Mouse (Mus musculus) ES-E14 (cell line): ENCODE data around the gene Rpp40.

Source experiments
- CHD2 ChIP-seq: IDR thresholded peaks from 2 replicates; pipeline ENCODE4 v1.6.1; 2014; ENCODE audit warnings: mild to moderate bottlenecking, low read depth, low read length, inconsistent platforms
- HCFC1 ChIP-seq: IDR thresholded peaks from 2 replicates; pipeline ENCODE4 v1.6.1; 2012; ENCODE audit warnings: low read length, inconsistent platforms, borderline replicate concordance; ENCODE audit not compliant: insufficient read depth
- ZC3H11A ChIP-seq: IDR thresholded peaks from 2 replicates; pipeline ENCODE4 v1.6.1; 2012; ENCODE audit warnings: low read depth, mild to moderate bottlenecking, inconsistent platforms, low read length, borderline replicate concordance

DNA sequence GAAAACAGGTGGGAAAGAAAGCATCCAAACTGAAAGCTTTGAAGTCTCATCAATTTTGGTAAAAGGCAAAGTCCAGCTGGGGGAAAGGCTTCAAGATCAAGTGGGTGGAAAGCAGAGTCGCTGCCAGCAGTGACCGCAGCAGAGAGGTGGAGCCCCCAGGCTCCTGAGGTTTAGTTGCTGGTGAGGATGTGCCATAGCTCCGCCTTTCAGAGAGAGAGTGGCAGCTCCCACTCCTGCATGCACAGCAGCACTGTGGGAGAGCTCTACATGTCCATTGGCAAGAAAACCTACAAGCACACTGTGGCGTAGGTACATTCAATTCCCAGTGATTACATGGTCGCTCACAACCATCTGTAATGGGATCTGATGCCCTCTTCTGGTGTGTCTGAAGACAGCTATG is 27.1 kb downstream of the Rpp40 start:
- TF ChIP-seq CHD2 = no peak
- no peak for TF ChIP-seq ZC3H11A
- TF ChIP-seq HCFC1 = no peak
